Mouse (Mus musculus) heart, adult 11 months (tissue): Measurements from ENCODE around the gene Ifnab.

Source experiments
- DNase-seq: peaks from one replicate; pipeline ENCODE4 v3.0.0; 2022

The Ifnab gene

GRCm38 (mm10) chr4:88655461-88655860 lies 35.7 kb downstream of the Ifnab start:
- peak; percentile 72 for DNase-seq

DNA sequence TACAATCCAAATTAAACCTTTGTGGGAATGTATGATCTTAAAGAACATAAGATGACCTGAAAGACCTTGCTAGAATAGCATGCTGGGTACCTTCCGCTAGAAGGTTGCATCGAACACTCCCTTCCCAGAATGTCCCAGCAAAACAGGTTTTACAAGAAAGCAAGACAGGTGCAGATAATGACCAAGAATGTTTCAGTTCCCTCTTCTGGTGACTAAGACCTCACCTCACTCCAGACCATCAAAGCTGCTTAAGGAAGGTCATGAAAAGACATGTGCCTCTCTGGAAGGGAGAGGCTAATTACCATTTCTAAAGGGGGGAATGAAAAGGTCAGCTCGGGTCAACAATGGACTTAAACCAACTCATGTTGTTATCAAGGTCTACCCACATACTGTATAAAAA lies 37.5 kb downstream of the Ifnab start:
- DNase-seq = no peak

GRCm38 (mm10) chr4:88644359-88644758 lies 46.8 kb downstream of the Ifnab start, which contains the start of gene Ifna13:
Gene Ifna13, minus strand, starts transcription at chr4:88644459.
- no peak for DNase-seq

DNA sequence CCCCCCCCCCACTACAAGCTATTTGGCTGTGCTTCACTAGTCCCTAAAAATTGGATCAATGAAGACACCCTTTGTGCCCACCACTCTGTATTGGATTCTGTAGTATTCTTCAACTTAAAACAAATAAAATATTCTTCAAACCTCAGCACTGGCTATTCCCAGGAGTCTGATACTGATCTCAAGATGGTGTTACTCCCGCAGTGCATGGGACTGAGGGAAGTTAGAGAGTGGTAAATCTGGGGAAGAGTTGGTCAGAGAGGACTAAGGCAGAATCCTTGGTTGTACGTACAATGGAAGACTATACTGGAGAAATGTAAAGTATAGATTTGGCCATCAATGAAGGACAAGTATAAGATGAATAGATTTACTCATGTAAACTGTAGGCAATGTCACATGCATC lies 48.6 kb downstream of the Ifnab start:
- DNase-seq = no peak

GRCm38 (mm10) chr4:88641077-88641831 lies 49.9 kb downstream of the Ifnab start:
- DNase-seq = peak; percentile 98

DNA sequence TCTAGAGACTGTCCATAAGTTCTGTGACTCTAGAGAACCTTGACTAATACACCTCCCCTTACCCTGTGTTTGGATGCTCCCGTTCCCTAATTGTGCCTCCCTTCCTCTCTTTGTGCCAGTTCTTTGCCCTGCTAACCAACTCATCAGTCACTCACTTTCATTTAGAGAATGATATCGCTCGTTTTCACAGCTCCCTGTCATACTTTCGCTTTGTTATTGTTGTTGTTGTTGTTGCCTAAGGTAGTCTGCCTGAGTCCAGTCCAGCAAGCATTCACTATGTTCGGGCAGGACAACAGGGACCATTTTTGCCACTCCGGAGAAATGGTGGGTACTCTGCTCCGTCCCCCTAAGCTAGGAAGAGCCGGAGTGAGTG lies 50.5 kb downstream of the Ifnab start:
- DNase-seq = peak; percentile 88
